Mouse (Mus musculus) embryonic facial prominence, embryonic 14.5 days (tissue): ENCODE results near the gene Slc25a20. TPM values are rescaled to one million over a fixed set of nuclear protein-coding genes. Genes with fewer than 3 reads are reported as not detected.
"Not testable (repeated sequence)": the region's sequence is repeated elsewhere in the genome, so short reads cannot be mapped to it uniquely, and the experiment has no call there.

ENCODE experiments used
- ATAC-seq: fragments of 200-750 bp; cut with Nextera tagmentation; 2 replicates; pipeline ENCODE4 v1.8.0; 2017; ENCODE audit warnings: low read depth, moderate number of reproducible peaks, moderate TSS enrichment
- DNase-seq: peaks from one replicate; pipeline ENCODE4 v3.0.0-alpha.2; 2015; ENCODE audit warnings: low spot score
- H3K27ac ChIP-seq: fragments of 300-500 bp; sonication (generic); replicated peaks from 2 replicates; pipeline ENCODE4 v1.5.1; 2014; ENCODE audit warnings: low read depth, mild to moderate bottlenecking, low read length, moderate library complexity
- H3K27me3 ChIP-seq: fragments of 300-500 bp; sonication (generic); replicated peaks from 2 replicates; pipeline ENCODE4 v1.6.1; 2014; ENCODE audit warnings: low read length; ENCODE audit not compliant: control insufficient read depth, insufficient read depth
- H3K36me3 ChIP-seq: fragments of 300-500 bp; sonication (generic); 2 replicates; pipeline ENCODE4 v1.6.1; 2014; ENCODE audit warnings: low read length, mixed read lengths; ENCODE audit not compliant: control insufficient read depth, insufficient read depth
- H3K4me1 ChIP-seq: fragments of 300-500 bp; sonication (generic); 2 replicates; pipeline ENCODE4 v1.6.1; 2014; ENCODE audit warnings: antibody characterized with exemption, low read length; ENCODE audit not compliant: control insufficient read depth, insufficient read depth
- H3K4me2 ChIP-seq: fragments of 300-500 bp; sonication (generic); 2 replicates; pipeline ENCODE4 v1.6.1; 2014; ENCODE audit warnings: low read depth, mild to moderate bottlenecking, low read length, moderate library complexity, mixed read lengths
- H3K4me3 ChIP-seq: fragments of 300-500 bp; sonication (generic); 2 replicates; pipeline ENCODE4 v1.5.1; 2014; ENCODE audit warnings: low read depth, mild to moderate bottlenecking, low read length
- H3K9ac ChIP-seq: fragments of 300-500 bp; sonication (generic); 2 replicates; pipeline ENCODE4 v1.6.1; 2014; ENCODE audit warnings: low read depth, mild to moderate bottlenecking, low read length, moderate library complexity, mixed read lengths
- H3K9me3 ChIP-seq: fragments of 300-500 bp; sonication (generic); 2 replicates; pipeline ENCODE4 v1.6.1; 2016; ENCODE audit warnings: low read length; ENCODE audit not compliant: control insufficient read depth
- WGBS: fragments of 180-500 bp; shearing (Covaris S2); extraction: QIAGEN DNeasy Blood & Tissue Kit; methylation state at CpG from one replicate; pipeline ENCODE4 v1.1.7; 2014; 5-methylcytosine and 5-hydroxymethylcytosine counted together
- polyA plus RNA-seq: library from polyadenylated mRNA; unstranded; fragments of >200 nt; fragmentation: Nextera tagmentation; extraction: Ambion mirVana; gene quantifications from 2 replicates; pipeline ENCODE4 v1.2.1, GENCODE M21; 2014

The Slc25a20 gene
- polyA plus RNA-seq, 1 experiment from 2014 or later: 24.0 TPM

GRCm38 (mm10) chr9:108635415-108635814 lies 26.5 kb upstream of the Slc25a20 start:
- DNase-seq (no peak), ATAC-seq (no peak)
- Histone ChIP-seq H3K36me3 (peaks cover 43% of the 10 kb centered on the region), H3K27ac (no peak overlapping the region), H3K9ac (no peak overlapping the region), H3K27me3 (no peaks in the 10 kb centered on the region), H3K9me3 (no peaks in the 10 kb centered on the region), H3K4me1 (no peaks in the 10 kb centered on the region), H3K4me2 (no peak overlapping the region), H3K4me3 (no peak overlapping the region)
- WGBS: 85% methylated on average over 2 of the region's 2 CpGs

GRCm38 (mm10) chr9:108639825-108640224 lies 22.1 kb upstream of the Slc25a20 start:
- H3K36me3 ChIP-seq: peaks cover 32% of the 10 kb centered on the region
- no peaks in the 10 kb centered on the region for H3K9me3 ChIP-seq
- no peaks in the 10 kb centered on the region for H3K4me1 ChIP-seq
- no peak overlapping the region for H3K4me3 ChIP-seq
- H3K27me3 ChIP-seq: no peaks in the 10 kb centered on the region
- DNase-seq: no peak
- ATAC-seq: no peak
- H3K4me2 ChIP-seq: no peak overlapping the region
- no peak overlapping the region for H3K9ac ChIP-seq
- 90% methylated on average over 2 of the region's 2 CpGs for WGBS
- no peak overlapping the region for H3K27ac ChIP-seq

GRCm38 (mm10) chr9:108648166-108648565 lies 13.7 kb upstream of the Slc25a20 start:
- no peak for DNase-seq
- H3K4me3 ChIP-seq: peak overlapping the region; percentile 98
- peak overlapping the region; percentile 81 for H3K4me2 ChIP-seq
- 39% methylated on average over 10 of the region's 10 CpGs for WGBS
- no peaks in the 10 kb centered on the region for H3K9me3 ChIP-seq
- H3K27me3 ChIP-seq: no peaks in the 10 kb centered on the region
- H3K4me1 ChIP-seq: peaks cover 11% of the 10 kb centered on the region; the same call in 1 of the 2 replicates
- peaks cover 4% of the 10 kb centered on the region; the same call in 1 of the 2 replicates for H3K36me3 ChIP-seq
- H3K27ac ChIP-seq: peak overlapping the region; percentile 92; the same call in 1 of the 2 replicates
- H3K9ac ChIP-seq: peak overlapping the region; percentile 94
- no peak for ATAC-seq

- Histone ChIP-seq H3K4me3 (peak within 1 kb of the TSS; percentile 98), H3K4me2 (peak within 1 kb of the TSS; percentile 81), H3K9ac (peak within 1 kb of the TSS; percentile 94), H3K27ac (peak within 1 kb of the TSS; percentile 92), H3K27me3 (no peaks in the 10 kb centered on the region), H3K36me3 (no peaks in the 10 kb centered on the region), H3K9me3 (no peaks in the 10 kb centered on the region), H3K4me1 (peaks cover 11% of the 10 kb centered on the region; the same call in 1 of the 2 replicates)
- DNase-seq: peak; percentile 97
- under 1% methylated on average over 56 of the region's 112 CpGs for WGBS
- peak; percentile 98 for ATAC-seq
Observed at GRCm38 (mm10) chr9:108648611-108649560, 13.0 kb upstream of the Slc25a20 start, which contains the start of gene Arih2. Arih2 (minus strand) TSS chr9:108649386.

- Histone ChIP-seq H3K9ac (peak overlapping the region; percentile 94), H3K27ac (peak overlapping the region; percentile 92), H3K36me3 (no peaks in the 10 kb centered on the region), H3K4me1 (peaks cover 11% of the 10 kb centered on the region; the same call in 1 of the 2 replicates), H3K4me2 (peak overlapping the region; percentile 81), H3K9me3 (no peaks in the 10 kb centered on the region), H3K27me3 (no peaks in the 10 kb centered on the region), H3K4me3 (peak overlapping the region; percentile 98)
- ATAC-seq (peak; percentile 28; the same call in 1 of the 2 replicates), DNase-seq (no peak)
- 29% methylated on average over 29 of the region's 29 CpGs for WGBS
Observed at GRCm38 (mm10) chr9:108649561-108650440, 12.1 kb upstream of the Slc25a20 start.

- Histone ChIP-seq H3K9ac (no peak overlapping the region), H3K4me2 (no peak overlapping the region), H3K36me3 (no peaks in the 10 kb centered on the region), H3K27me3 (no peaks in the 10 kb centered on the region), H3K4me3 (no peak overlapping the region), H3K27ac (no peak overlapping the region), H3K4me1 (0 out of 2 replicates have a peak, but pooled peaks cover 1% of the 10 kb centered on the region), H3K9me3 (no peaks in the 10 kb centered on the region)
- 75% methylated on average over 10 of the region's 10 CpGs for WGBS
- DNase-seq (no peak), ATAC-seq (no peak)
Observed at GRCm38 (mm10) chr9:108654566-108655464, 7.1 kb upstream of the Slc25a20 start.

GRCm38 (mm10) chr9:108655865-108656264 lies 6.0 kb upstream of the Slc25a20 start:
- not testable (repeated sequence) for DNase-seq, H3K4me2 ChIP-seq, H3K27me3 ChIP-seq, H3K9me3 ChIP-seq, ATAC-seq, H3K27ac ChIP-seq, H3K4me3 ChIP-seq, H3K36me3 ChIP-seq, H3K4me1 ChIP-seq, H3K9ac ChIP-seq
- 74% methylated on average over 7 of the region's 7 CpGs for WGBS
